Mouse (Mus musculus) heart, embryonic 12.5 days (tissue): ENCODE data around the gene Hist1h1c. TPM values are rescaled to one million over a fixed set of nuclear protein-coding genes. Genes with fewer than 3 reads are reported as not detected.
A peak's percentile ranks its signal among the peaks of the same experiment; 100 is the strongest.
"Not testable (repeated sequence)": the region's sequence is repeated elsewhere in the genome, so short reads cannot be mapped to it uniquely, and the experiment has no call there.

ENCODE experiments used
- ATAC-seq: fragments of 200-750 bp; cut with Nextera tagmentation; 2 replicates; pipeline ENCODE4 v1.8.0; 2017; ENCODE audit warnings: moderate TSS enrichment, moderate library complexity; ENCODE audit not compliant: insufficient number of reproducible peaks, low FRiP score
- H3K27ac ChIP-seq: fragments of 300-500 bp; sonication (generic); 2 replicates; pipeline ENCODE4 v1.5.1; 2016; ENCODE audit warnings: mild to moderate bottlenecking, moderate library complexity; ENCODE audit not compliant: poor library complexity, severe bottlenecking
- H3K27me3 ChIP-seq: fragments of 300-500 bp; sonication (generic); replicated peaks from 2 replicates; pipeline ENCODE4 v1.6.1; 2016; ENCODE audit warnings: mild to moderate bottlenecking, moderate library complexity
- H3K36me3 ChIP-seq: fragments of 300-500 bp; sonication (generic); 2 replicates; pipeline ENCODE4 v1.6.1; 2016; ENCODE audit warnings: mild to moderate bottlenecking, moderate library complexity
- H3K4me1 ChIP-seq: fragments of 300-500 bp; sonication (generic); replicated peaks from 2 replicates; pipeline ENCODE4 v1.6.1; 2016; ENCODE audit warnings: mild to moderate bottlenecking
- H3K4me2 ChIP-seq: fragments of 300-500 bp; sonication (generic); 2 replicates; pipeline ENCODE4 v1.6.1; 2016; ENCODE audit warnings: mild to moderate bottlenecking, moderate library complexity
- H3K4me3 ChIP-seq: fragments of 300-500 bp; sonication (generic); 2 replicates; pipeline ENCODE4 v1.5.1; 2016; ENCODE audit warnings: mild to moderate bottlenecking
- H3K9ac ChIP-seq: fragments of 300-500 bp; sonication (generic); 2 replicates; pipeline ENCODE4 v1.6.1; 2016; ENCODE audit warnings: mild to moderate bottlenecking, moderate library complexity
- H3K9me3 ChIP-seq: fragments of 300-500 bp; sonication (generic); replicated peaks from 2 replicates; pipeline ENCODE4 v1.6.1; 2016; ENCODE audit warnings: mild to moderate bottlenecking, moderate library complexity
- WGBS: fragments of 180-500 bp; shearing (Covaris S2); methylation state at CpG from one replicate; pipeline ENCODE4 v1.1.7; 2016; 5-methylcytosine and 5-hydroxymethylcytosine counted together
- polyA plus RNA-seq: library from polyadenylated mRNA; unstranded; fragments of >200 nt; fragmentation: Nextera tagmentation; extraction: Ambion mirVana; gene quantifications from 2 replicates; pipeline ENCODE4 v1.2.1, GENCODE M21; 2016

The Hist1h1c gene
- polyA plus RNA-seq, 1 experiment from 2014 or later = 36.5 TPM

DNA sequence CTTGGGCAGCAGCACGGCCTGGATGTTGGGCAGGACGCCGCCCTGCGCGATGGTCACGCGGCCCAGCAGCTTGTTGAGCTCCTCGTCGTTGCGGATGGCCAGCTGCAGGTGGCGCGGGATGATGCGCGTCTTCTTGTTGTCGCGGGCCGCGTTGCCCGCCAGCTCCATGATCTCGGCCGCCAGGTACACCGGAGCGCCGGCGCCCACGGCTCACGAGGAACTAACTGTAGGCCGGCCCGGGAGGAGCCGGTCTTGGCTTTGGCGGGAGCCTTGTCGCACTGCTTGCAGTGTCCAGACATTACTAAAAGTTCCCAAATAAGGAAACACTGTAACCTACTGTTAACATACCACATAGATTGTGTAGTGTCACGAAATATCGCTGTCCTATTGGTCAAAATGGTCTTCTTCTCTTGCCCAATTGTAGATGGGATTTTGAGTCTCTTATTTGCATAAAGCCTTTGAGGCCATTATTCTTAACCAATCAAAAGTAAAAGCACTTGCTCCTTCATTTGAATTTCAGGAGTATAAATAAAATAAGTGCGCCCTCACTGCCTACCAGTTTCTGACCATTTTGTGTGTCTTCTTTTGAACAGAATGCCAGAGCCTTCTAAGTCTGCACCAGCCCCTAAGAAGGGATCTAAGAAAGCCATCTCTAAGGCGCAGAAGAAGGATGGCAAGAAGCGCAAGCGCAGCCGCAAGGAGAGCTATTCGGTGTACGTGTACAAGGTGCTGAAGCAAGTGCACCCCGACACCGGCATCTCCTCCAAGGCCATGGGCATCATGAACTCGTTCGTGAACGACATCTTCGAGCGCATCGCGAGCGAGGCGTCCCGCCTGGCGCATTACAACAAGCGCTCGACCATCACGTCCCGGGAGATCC lies 7.8 kb downstream of the Hist1h1c start, which contains the start of gene Hist1h2bb:
Gene Hist1h2bb, plus strand, starts transcription at position 534 of the 880 bp plus-strand sequence.
- Histone ChIP-seq H3K4me1 (peaks cover 16% of the 10 kb centered on the region), H3K4me3 (peak within 1 kb of the TSS; percentile 52), H3K4me2 (peak within 1 kb of the TSS; percentile 65), H3K9ac (peak within 1 kb of the TSS; percentile 75), H3K27ac (peak within 1 kb of the TSS; percentile 100)
- H3K36me3 ChIP-seq, H3K27me3 ChIP-seq, H3K9me3 ChIP-seq: not testable (repeated sequence)
- peak; percentile 90 for ATAC-seq
- under 1% methylated on average over 44 of the region's 58 CpGs for WGBS

DNA sequence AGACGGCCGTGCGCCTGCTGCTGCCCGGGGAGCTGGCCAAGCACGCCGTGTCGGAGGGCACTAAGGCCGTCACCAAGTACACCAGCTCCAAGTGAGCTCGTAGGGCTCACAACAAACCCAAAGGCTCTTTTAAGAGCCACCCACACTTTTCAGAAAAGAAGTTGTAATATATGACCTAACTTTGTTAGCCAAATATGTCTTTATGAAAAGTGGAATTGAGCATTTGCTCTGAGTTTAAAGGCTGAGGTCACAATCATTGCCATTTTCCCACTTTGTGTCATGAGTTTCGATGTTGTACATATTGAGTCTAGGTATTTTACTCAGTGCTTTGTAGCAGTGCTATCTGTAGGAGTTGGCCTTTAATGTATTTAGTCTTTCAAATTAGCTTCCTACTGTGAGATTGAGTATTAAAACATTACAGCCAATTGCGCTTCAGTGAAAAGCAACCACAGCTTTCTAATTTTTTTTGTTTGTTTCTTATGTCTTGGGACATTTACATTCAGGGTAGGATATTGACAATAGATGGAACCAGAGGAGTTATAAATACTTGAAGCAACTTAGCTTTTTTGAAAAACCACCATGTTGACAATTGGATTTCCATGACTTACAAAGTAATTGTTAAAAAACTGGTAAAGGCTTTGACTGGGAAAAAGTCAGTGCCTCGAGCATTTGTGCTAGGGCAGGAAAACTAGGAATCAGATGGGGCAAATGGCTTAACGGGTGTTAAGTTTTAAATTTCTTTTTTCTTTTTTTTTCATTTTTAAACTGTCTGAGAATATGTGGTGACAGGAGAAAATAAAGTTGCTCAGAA lies 8.7 kb downstream of the Hist1h1c start:
- H3K36me3 ChIP-seq = no peaks in the 10 kb centered on the region
- 5% methylated on average over 13 of the region's 13 CpGs for WGBS
- ATAC-seq = no peak
- H3K27ac ChIP-seq = peak overlapping the region; percentile 100
- peak overlapping the region; percentile 68 for H3K9ac ChIP-seq
- peak overlapping the region; percentile 65 for H3K4me2 ChIP-seq
- no peaks in the 10 kb centered on the region for H3K9me3 ChIP-seq
- no peaks in the 10 kb centered on the region for H3K27me3 ChIP-seq
- H3K4me1 ChIP-seq = peaks cover 11% of the 10 kb centered on the region
- H3K4me3 ChIP-seq = peak overlapping the region; percentile 39

DNA sequence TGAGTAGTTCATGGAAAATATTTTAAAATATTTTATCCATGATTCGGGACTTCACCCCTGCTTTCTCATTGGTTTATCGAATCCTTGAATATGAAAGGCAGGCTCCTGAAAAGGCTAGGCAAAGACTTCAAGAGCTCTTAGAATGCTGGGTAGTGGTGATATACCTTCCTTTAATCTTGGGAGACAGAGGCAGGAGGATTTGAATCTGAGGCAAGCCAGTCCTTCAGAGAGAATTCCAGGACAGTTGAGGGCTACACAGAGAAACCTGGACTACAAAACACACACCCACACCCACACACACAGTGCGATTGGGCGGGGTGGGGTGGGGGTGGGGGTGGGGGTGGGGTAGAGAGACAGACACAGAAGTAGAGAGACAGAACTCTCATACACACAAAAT lies 9.3 kb downstream of the Hist1h1c start:
- no peak for ATAC-seq
- WGBS = 10% methylated on average over 4 of the region's 4 CpGs
- Histone ChIP-seq H3K36me3 (no peaks in the 10 kb centered on the region), H3K4me2 (peak overlapping the region; percentile 46), H3K27ac (peak overlapping the region; percentile 100), H3K4me1 (peaks cover 11% of the 10 kb centered on the region), H3K9ac (0 out of 2 replicates have a peak overlapping the region, but pooled peaks have one; percentile 25), H3K27me3 (no peaks in the 10 kb centered on the region), H3K4me3 (peak overlapping the region; percentile 5; the same call in 1 of the 2 replicates), H3K9me3 (no peaks in the 10 kb centered on the region)

DNA sequence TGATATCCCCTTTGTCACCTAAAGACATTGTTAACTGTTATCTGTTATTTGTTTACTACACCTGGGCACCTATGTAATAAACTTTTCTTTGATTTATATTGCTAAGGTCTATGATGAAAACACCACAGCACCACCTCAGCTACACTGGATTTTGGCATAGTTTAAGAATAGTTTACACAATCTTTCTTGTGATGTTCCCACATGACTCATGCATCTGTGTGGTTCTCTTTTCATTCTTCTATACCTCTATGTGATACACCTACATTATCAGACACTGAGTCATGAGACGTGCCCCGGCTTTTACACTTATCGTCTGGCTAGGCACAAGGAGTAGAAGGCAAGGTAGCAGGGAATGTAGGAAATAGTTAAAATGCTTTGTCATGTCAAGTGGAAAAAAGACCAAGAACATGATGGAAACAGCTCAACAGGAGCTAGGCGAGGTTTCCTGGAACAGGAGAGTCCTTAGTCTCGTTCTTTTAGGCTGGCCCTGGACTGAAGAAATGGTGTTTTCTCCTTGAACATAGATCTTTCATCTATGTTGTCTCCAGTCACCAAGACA lies 11.0 kb downstream of the Hist1h1c start:
- no peak for ATAC-seq
- peaks cover 11% of the 10 kb centered on the region for H3K4me1 ChIP-seq
- 86% methylated on average over 5 of the region's 5 CpGs for WGBS
- no peak overlapping the region for H3K9ac ChIP-seq
- H3K4me3 ChIP-seq = no peak overlapping the region
- no peaks in the 10 kb centered on the region for H3K27me3 ChIP-seq
- H3K36me3 ChIP-seq = no peaks in the 10 kb centered on the region
- H3K9me3 ChIP-seq = no peaks in the 10 kb centered on the region
- no peak overlapping the region for H3K4me2 ChIP-seq
- H3K27ac ChIP-seq = peak overlapping the region; percentile 38

DNA sequence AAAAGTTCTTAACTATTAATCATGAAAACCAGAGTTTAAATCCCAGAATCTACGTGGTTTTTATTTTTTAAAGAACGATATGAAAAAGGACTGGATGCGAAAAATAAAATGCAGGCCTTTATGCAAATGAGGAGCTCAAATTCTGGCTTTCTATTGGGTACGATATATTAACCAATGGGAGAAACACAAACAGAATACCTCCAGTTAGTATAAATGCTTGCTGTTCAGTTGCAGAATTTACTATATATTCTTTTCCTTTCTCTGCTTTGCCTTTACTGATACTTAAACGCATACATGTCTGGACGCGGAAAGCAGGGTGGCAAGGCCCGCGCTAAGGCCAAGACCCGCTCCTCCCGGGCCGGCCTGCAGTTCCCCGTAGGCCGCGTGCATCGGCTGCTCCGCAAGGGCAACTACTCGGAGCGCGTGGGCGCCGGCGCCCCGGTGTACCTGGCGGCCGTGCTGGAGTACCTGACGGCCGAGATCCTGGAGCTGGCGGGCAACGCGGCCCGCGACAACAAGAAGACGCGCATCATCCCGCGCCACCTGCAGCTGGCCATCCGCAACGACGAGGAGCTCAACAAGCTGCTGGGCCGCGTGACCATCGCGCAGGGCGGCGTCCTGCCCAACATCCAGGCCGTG lies 12.3 kb downstream of the Hist1h1c start, which contains the start of gene Hist1h2ab:
Gene Hist1h2ab, plus strand, starts transcription at position 288 of the 639 bp plus-strand sequence.
- Histone ChIP-seq H3K4me3 (peak within 1 kb of the TSS; percentile 53), H3K4me1 (peaks cover 11% of the 10 kb centered on the region), H3K27ac (peak within 1 kb of the TSS; percentile 98), H3K9ac (peak within 1 kb of the TSS; percentile 72; the same call in 1 of the 2 replicates), H3K4me2 (peak within 1 kb of the TSS; percentile 76)
- H3K27me3 ChIP-seq, H3K36me3 ChIP-seq, H3K9me3 ChIP-seq, ATAC-seq: not testable (repeated sequence)
- whole genome bisulfite sequencing = under 1% methylated on average over 28 of the region's 47 CpGs

DNA sequence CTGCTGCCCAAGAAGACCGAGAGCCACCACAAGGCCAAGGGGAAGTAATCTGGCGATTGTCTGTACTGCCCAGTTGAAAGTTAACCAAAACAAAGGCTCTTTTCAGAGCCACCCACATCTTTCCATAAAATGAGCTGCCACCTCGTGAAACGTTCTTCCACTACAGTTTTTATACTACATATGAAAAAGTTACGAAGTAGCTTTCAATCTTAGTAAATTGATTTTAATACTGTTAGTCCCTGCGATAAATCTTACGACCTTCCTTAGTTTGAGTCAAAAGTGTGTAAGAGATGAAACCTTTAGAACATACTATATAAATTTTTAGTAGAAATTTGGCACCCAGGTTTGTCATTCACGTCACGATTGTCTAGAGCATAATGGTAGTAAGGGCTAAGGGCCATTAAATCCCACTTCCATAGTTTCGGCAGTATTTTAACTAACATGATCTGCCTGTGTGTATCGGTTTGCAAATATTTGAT lies 12.9 kb downstream of the Hist1h1c start:
- Histone ChIP-seq H3K9me3 (no peaks in the 10 kb centered on the region), H3K27me3 (no peaks in the 10 kb centered on the region), H3K36me3 (no peaks in the 10 kb centered on the region), H3K4me3 (peak overlapping the region; percentile 53), H3K9ac (peak overlapping the region; percentile 72; the same call in 1 of the 2 replicates), H3K4me1 (peaks cover 11% of the 10 kb centered on the region), H3K4me2 (peak overlapping the region; percentile 76), H3K27ac (peak overlapping the region; percentile 98)
- 3% methylated on average over 11 of the region's 11 CpGs for WGBS
- ATAC-seq = no peak

DNA sequence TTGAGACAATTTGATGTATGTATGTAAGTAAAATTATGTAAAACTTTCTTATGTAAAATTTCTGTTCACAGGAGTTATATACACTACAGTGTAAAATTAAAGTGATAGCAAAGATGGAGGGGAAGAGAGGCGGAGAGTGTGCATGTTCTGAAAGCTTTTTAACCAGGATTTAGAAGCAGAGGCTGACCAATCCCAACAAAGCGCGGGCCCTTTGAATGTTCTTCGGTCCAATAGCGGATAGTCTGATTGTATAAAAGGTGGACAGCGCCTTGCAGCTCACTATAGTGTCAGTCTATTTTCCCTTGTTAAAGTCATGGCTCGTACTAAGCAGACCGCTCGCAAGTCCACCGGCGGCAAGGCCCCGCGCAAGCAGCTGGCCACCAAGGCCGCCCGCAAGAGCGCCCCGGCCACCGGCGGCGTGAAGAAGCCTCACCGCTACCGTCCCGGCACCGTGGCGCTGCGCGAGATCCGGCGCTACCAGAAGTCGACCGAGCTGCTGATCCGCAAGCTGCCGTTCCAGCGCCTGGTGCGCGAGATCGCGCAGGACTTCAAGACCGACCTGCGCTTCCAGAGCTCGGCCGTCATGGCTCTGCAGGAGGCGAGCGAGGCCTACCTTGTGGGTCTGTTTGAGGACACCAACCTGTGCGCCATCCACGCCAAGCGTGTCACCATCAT lies 13.6 kb downstream of the Hist1h1c start, which contains the start of gene Hist1h3b:
Gene Hist1h3b, plus strand, starts transcription at position 201 of the 675 bp plus-strand sequence.
- H3K27me3 ChIP-seq, H3K36me3 ChIP-seq, H3K9me3 ChIP-seq, H3K4me1 ChIP-seq: not testable (repeated sequence)
- H3K4me3 ChIP-seq = peak within 1 kb of the TSS; percentile 53
- H3K27ac ChIP-seq = peak within 1 kb of the TSS; percentile 98
- peak within 1 kb of the TSS; percentile 72 for H3K9ac ChIP-seq
- H3K4me2 ChIP-seq = peak within 1 kb of the TSS; percentile 76
- peak; percentile 86 for ATAC-seq
- WGBS = under 1% methylated on average over 22 of the region's 47 CpGs

DNA sequence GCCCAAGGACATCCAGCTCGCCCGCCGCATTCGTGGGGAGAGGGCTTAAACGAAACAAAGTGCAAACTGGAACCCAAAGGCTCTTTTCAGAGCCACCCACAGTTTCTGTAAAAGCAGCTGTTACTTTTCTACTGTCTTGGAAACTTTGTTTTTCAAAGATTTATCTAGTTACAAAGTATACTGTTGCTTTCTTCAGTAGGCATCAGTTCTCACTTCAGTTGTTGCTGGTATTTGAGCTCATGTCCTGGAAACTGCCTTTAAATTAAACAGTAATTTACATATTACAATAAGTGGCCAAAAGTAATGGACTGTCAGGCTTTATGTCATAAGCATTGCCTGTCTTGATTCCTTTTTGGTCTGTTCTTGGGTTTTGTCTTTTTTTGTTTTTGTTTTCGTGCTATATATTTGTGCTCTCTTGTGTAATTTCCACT lies 14.1 kb downstream of the Hist1h1c start:
- Histone ChIP-seq H3K27ac (peak overlapping the region; percentile 71; the same call in 1 of the 2 replicates), H3K27me3 (no peaks in the 10 kb centered on the region), H3K4me1 (peaks cover 12% of the 10 kb centered on the region), H3K9ac (peak overlapping the region; percentile 68), H3K4me2 (peak overlapping the region; percentile 67), H3K4me3 (peak overlapping the region; percentile 45), H3K36me3 (no peaks in the 10 kb centered on the region), H3K9me3 (no peaks in the 10 kb centered on the region)
- no peak for ATAC-seq
- 7% methylated on average over 6 of the region's 6 CpGs for WGBS

DNA sequence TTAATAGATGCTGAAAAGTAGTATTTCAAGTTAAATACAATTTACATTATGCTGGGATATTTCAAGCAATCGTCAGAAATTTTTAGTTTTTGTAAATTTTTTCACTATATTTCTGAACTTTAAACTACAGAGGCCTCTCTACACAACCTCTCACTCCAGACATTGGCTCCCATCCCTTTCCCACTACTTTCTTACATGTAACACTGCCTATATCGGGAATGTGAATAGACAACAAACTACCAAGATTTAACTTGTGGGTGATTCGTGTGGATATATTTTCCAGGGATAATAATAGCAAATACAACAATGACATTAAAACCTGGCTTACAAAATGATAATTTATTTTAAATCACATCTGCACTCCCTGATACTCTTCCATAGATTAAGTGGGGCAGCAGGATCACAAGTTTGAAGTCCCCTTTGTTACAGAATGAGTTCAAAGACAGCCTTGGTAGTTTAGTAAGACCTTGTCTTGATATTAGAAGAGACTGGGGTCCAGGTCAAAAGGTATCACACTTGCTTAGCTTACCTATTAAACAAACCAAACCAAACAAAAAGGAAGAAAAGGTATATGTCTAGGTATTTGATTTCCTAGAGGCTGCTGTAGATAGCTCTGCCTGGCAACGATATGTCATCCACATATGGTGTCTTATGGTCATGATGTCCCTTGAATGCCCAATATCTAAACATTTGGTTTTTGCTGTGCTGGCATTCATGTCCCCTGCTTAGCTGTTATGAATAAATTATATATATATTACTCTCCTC lies 14.9 kb downstream of the Hist1h1c start:
- no peak for ATAC-seq
- H3K27me3 ChIP-seq = no peaks in the 10 kb centered on the region
- H3K4me3 ChIP-seq = no peak overlapping the region
- H3K4me1 ChIP-seq = peaks cover 7% of the 10 kb centered on the region; the same call in 1 of the 2 replicates
- no peaks in the 10 kb centered on the region for H3K9me3 ChIP-seq
- H3K9ac ChIP-seq = no peak overlapping the region
- H3K4me2 ChIP-seq = no peak overlapping the region
- H3K36me3 ChIP-seq = no peaks in the 10 kb centered on the region
- WGBS = 62% methylated on average over 4 of the region's 4 CpGs
- H3K27ac ChIP-seq = no peak overlapping the region
